Mouse (Mus musculus) heart, embryonic 15.5 days (tissue): Measurements from ENCODE around the gene Slc44a4. TPM values are rescaled to one million over a fixed set of nuclear protein-coding genes. Genes with fewer than 3 reads are reported as not detected.
"Not testable (repeated sequence)": the region's sequence is repeated elsewhere in the genome, so short reads cannot be mapped to it uniquely, and the experiment has no call there.

Experiments
- ATAC-seq: fragments of 200-750 bp; cut with Nextera tagmentation; replicated peaks from 2 replicates; pipeline ENCODE4 v1.8.0; 2017; ENCODE audit warnings: low read depth, moderate TSS enrichment; ENCODE audit not compliant: insufficient number of reproducible peaks, insufficient read depth, low FRiP score
- H3K27ac ChIP-seq: fragments of 300-500 bp; sonication (generic); 2 replicates; pipeline ENCODE4 v1.5.1; 2015; ENCODE audit warnings: mild to moderate bottlenecking, inconsistent platforms
- H3K27me3 ChIP-seq: fragments of 300-500 bp; sonication (generic); 2 replicates; pipeline ENCODE4 v1.6.1; 2015; ENCODE audit warnings: inconsistent platforms
- H3K36me3 ChIP-seq: fragments of 300-500 bp; sonication (generic); 2 replicates; pipeline ENCODE4 v1.6.1; 2015; ENCODE audit warnings: mild to moderate bottlenecking, inconsistent platforms
- H3K4me1 ChIP-seq: fragments of 300-500 bp; sonication (generic); replicated peaks from 2 replicates; pipeline ENCODE4 v1.6.1; 2015; ENCODE audit warnings: inconsistent platforms
- H3K4me2 ChIP-seq: fragments of 300-500 bp; sonication (generic); 2 replicates; pipeline ENCODE4 v1.6.1; 2015; ENCODE audit warnings: inconsistent platforms, mild to moderate bottlenecking, moderate library complexity
- H3K4me3 ChIP-seq: fragments of 300-500 bp; sonication (generic); 2 replicates; pipeline ENCODE4 v1.5.1; 2015; ENCODE audit warnings: mild to moderate bottlenecking, inconsistent platforms
- H3K9ac ChIP-seq: fragments of 300-500 bp; sonication (generic); 2 replicates; pipeline ENCODE4 v1.6.1; 2015; ENCODE audit warnings: mild to moderate bottlenecking, inconsistent platforms
- H3K9me3 ChIP-seq: fragments of 300-500 bp; sonication (generic); replicated peaks from 2 replicates; pipeline ENCODE4 v1.6.1; 2016; ENCODE audit warnings: inconsistent platforms
- WGBS: fragments of 180-500 bp; shearing (Covaris S2); methylation state at CpG from one replicate; pipeline ENCODE4 v1.1.7; 2015; ENCODE audit warnings: mixed read lengths; 5-methylcytosine and 5-hydroxymethylcytosine counted together
- polyA plus RNA-seq: library from polyadenylated mRNA; unstranded; fragments of >200 nt; fragmentation: Nextera tagmentation; extraction: Ambion mirVana; gene quantifications from 2 replicates; pipeline ENCODE4 v1.2.1, GENCODE M21; 2015

Gene Slc44a4
- polyA plus RNA-seq, 1 experiment from 2014 or later = 0.08 TPM

DNA sequence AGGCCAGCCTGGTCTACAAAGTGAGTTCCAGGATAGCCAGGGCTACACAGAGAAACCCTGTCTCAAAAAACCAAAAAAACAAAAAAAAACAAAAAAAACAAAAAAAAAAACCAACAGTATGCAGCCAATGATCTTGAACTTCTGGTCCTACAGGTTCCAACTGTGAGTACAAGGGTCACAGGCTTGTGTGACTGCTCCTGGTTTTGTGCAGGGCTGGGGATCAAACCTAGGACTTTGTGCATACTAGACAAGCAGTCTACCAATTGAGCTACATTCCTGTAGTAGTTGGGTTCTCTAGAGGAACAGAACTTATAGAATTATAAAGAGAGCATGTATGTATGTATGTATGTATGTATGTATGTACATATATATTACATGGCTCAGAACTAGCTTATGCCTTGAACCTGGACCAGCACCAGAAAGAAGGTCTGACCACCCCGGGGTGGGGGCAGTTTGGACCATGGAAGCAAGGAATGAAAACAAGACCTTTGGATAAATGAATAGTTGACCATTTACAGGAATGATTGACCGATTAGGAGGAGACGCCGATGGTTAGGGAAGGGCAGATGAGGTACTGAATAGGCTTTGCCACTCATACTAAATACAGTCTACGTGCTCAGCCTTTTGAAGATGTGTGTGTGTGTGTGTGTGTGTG is 32.3 kb downstream of the Slc44a4 start:
- ATAC-seq = no peak
- Histone ChIP-seq H3K27ac (no peak overlapping the region), H3K4me1 (peaks cover 21% of the 10 kb centered on the region), H3K36me3 (peaks cover 16% of the 10 kb centered on the region), H3K9ac (no peak overlapping the region), H3K9me3 (no peaks in the 10 kb centered on the region), H3K27me3 (no peaks in the 10 kb centered on the region), H3K4me3 (no peak overlapping the region), H3K4me2 (no peak overlapping the region)
- WGBS = 89% methylated on average over 5 of the region's 5 CpGs

DNA sequence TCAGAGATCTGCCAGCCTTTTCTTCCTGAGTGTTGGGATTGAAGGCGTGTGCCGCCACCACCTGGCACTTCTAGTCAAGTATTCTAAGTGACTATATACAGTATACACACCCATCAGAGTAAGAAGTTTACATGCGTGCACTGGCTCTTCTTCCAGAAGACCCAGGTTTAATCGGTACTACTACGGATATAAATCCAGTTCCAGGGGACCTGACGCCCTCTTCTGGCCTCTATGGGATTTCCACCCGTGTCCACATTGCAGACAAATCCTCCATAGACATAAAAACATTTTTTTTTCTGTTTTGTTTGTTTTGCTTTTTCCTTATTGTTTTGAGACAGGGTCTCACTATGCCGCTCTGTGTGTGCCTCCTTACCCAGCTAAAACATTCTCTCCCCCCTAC is 33.3 kb downstream of the Slc44a4 start:
- no peaks in the 10 kb centered on the region for H3K27me3 ChIP-seq
- H3K9ac ChIP-seq = no peak overlapping the region
- no peaks in the 10 kb centered on the region for H3K9me3 ChIP-seq
- no peak overlapping the region for H3K27ac ChIP-seq
- H3K4me3 ChIP-seq = no peak overlapping the region
- H3K4me2 ChIP-seq = no peak overlapping the region
- peaks cover 18% of the 10 kb centered on the region for H3K4me1 ChIP-seq
- H3K36me3 ChIP-seq = peaks cover 16% of the 10 kb centered on the region
- WGBS = 25% methylated on average over 8 of the region's 8 CpGs
- ATAC-seq = no peak

DNA sequence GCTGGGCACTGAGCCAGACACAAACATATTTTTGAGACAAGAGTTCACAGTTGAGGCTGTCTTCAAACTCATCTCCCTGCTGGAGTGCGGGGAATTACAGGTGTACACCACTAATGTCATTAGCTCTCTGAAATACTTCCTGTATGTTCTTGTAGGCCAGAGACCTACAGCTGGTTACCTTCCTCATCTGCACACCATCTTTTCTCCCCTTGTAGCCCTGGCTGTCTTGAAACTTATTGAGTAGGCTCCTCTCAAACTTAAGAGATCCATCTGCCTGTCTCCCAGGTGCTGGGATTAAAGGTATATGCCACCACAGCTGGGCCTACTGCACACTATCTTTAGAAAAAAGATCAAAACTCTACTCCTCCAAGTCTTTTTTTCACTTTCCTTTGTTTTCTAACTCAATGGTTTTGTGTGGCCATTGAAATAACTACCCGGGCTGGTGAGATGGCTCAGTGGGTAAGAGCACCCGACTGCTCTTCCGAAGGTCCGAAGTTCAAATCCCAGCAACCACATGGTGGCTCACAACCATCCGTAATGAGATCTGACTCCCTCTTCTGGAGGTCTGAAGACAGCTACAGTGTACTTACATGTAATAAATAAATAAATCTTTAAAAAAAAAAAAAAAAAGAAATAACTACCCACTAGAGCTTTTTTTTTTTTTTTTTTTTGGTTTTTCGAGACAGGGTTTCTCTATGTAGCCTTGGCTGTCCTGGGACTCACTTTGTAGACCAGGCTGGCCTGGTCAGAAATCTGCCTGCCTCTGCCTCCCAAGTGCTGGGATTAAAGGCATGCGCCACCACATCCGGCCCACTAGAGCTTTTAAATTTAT is 34.7 kb downstream of the Slc44a4 start:
- H3K4me2 ChIP-seq, H3K9me3 ChIP-seq, H3K9ac ChIP-seq, ATAC-seq, H3K4me3 ChIP-seq, H3K27me3 ChIP-seq, H3K27ac ChIP-seq: not testable (repeated sequence)
- peaks cover 16% of the 10 kb centered on the region for H3K36me3 ChIP-seq
- WGBS = 59% methylated on average over 9 of the region's 9 CpGs
- H3K4me1 ChIP-seq = peaks cover 18% of the 10 kb centered on the region

DNA sequence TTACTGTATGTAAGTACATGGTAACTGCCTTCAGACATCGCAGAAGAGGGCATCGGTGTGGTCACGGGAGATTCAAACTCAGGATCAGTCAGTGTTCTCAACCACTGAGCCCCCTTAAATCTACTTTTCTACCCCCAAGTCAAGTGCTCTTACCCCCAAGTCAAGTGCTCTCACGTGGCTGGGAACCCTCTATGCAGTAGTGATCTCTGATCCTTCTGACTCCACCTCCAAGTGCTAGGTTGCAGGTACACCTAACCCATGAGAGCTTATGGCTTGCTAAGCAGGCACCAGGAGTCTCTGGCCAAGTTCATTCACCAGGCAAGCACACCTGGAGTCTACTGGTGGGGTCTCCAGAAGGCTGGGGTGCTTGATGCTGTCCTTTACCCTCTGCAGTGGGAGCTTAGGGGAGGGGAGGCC is 35.3 kb downstream of the Slc44a4 start:
- ATAC-seq = no peak
- H3K27ac ChIP-seq = no peak overlapping the region; the same call in 1 of the 2 replicates
- H3K36me3 ChIP-seq = peaks cover 16% of the 10 kb centered on the region
- H3K4me1 ChIP-seq = peaks cover 14% of the 10 kb centered on the region
- no peaks in the 10 kb centered on the region for H3K9me3 ChIP-seq
- H3K27me3 ChIP-seq = no peaks in the 10 kb centered on the region
- no peak overlapping the region for H3K4me3 ChIP-seq
- WGBS = 50% methylated on average over 4 of the region's 4 CpGs
- H3K4me2 ChIP-seq = no peak overlapping the region
- no peak overlapping the region for H3K9ac ChIP-seq

DNA sequence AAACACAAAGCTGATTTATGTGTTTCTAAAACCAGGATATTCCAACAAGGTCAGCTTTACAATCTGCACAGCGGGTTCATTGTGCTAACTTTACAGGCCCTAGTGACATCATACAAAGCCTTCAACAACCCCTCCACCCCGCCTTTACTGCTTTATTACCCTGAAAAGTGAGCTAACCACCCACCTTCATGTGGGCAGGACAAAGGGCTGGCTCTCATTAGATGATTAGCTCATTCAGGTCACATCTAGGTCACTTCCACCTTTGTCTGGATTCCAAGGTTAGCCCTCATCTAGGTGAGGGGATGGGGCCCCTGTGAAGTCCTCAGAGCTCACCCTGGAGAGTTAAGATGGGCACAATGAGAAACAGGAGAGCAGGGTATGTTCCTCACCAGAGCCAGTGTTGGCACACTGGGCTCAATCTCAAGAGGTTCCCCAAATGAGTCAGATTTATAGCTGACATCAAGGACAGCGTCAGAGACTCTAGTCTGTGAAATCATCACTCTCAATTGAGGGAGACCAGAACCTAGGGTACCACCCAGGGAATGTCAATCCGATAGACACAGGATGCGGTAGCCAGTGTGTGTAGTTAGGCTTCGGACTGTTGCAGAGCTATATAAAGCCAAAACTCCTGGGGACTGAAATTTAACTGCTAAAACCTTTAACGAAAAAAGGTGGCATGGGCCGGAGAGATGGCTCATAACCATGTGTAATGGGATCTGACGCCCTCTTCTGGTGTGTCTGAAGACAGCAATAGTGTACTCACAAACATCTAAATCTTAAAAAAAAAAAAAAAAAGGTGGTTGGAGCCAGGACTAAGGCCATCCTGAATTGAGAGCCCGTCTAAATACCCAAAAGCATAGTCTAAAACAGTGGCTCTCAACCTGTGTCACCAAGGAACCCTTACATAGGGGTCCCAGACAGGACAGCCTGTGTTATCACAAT is 36.5 kb downstream of the Slc44a4 start:
- Histone ChIP-seq H3K4me1 (peaks cover 14% of the 10 kb centered on the region), H3K9ac (peak overlapping the region; percentile 98), H3K4me2 (peak overlapping the region; percentile 79), H3K9me3 (no peaks in the 10 kb centered on the region), H3K27ac (peak overlapping the region; percentile 88), H3K36me3 (peaks cover 16% of the 10 kb centered on the region), H3K27me3 (no peaks in the 10 kb centered on the region), H3K4me3 (peak overlapping the region; percentile 99)
- WGBS = 32% methylated on average over 10 of the region's 10 CpGs
- ATAC-seq = no peak

DNA sequence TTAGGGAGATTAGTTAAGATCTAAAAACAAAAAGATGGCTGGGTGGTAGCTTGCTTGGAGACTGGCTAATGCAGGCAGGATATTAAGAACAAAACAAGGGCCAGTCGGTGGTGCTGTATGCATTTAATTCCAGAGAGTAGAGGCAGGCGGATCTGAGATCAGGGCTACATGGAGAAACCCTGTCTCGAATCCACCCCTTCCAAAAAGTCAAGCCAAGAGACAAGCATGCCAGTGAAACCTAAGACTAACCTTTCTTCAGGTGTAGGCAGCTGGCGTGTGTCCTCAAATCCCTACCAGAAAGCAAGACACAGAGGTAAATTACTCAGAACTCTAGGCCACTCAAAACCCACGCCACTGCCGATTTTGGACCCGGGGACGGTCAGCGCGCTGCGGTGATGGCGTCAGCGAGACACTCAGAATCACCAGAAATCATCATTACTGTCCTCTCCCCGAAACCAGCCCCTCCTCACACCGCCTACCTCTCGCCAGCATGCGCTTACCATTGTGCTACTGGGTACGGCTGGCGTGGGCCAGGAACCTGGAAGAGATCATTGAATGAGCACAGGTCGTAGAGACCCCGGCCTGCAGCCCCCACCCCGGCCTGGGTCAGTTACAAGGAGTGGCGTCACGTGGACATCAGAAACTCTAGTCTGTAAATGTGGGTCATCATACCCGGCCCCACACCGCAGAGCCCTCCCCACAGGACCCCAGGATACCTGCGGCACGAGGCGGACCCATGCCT is 37.5 kb downstream of the Slc44a4 start:
- H3K9ac ChIP-seq = peak overlapping the region; percentile 98
- H3K36me3 ChIP-seq = peaks cover 16% of the 10 kb centered on the region
- H3K4me2 ChIP-seq = peak overlapping the region; percentile 79
- ATAC-seq = peak; percentile 40
- no peaks in the 10 kb centered on the region for H3K9me3 ChIP-seq
- peak overlapping the region; percentile 99 for H3K4me3 ChIP-seq
- WGBS = under 1% methylated on average over 29 of the region's 29 CpGs
- H3K27ac ChIP-seq = peak overlapping the region; percentile 88
- H3K4me1 ChIP-seq = peaks cover 14% of the 10 kb centered on the region
- peaks cover 2% of the 10 kb centered on the region for H3K27me3 ChIP-seq

DNA sequence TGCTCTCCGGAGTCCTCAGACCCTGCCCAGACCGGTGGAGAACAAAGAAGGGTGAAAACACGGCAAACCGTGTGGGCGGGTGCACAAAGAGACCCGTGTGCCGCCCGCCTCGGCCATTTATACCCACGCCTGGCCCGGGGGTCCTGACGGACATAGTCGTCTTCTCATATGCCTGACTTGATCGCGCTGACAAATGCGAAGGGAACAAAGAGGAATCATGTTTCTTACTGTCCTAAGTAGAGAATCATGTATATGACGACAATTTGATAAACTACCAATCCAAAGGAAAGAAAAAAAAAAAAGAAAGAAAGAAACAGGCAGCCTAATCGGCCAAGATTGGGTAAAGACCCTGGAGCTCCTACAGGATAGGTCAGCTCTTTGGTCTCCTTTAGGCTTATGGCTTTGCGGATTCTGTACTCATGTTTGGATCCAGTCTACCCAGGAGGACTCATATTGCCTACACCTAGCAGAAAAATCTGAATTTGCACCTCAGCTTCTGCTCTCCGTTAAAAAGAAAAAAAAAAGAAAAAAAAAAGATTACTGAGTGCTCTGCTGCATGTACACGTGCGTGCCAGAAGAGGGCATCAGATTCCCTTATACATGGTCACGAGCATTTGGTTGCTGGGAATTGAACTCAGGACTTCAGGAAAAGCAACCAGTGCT is 38.2 kb downstream of the Slc44a4 start:
- peaks cover 16% of the 10 kb centered on the region for H3K36me3 ChIP-seq
- H3K4me2 ChIP-seq = peak overlapping the region; percentile 79
- no peaks in the 10 kb centered on the region for H3K9me3 ChIP-seq
- WGBS = under 1% methylated on average over 23 of the region's 23 CpGs
- H3K4me1 ChIP-seq = peaks cover 14% of the 10 kb centered on the region
- peaks cover 5% of the 10 kb centered on the region for H3K27me3 ChIP-seq
- H3K9ac ChIP-seq = peak overlapping the region; percentile 98
- ATAC-seq = peak; percentile 75
- peak overlapping the region; percentile 99 for H3K4me3 ChIP-seq
- peak overlapping the region; percentile 88 for H3K27ac ChIP-seq

DNA sequence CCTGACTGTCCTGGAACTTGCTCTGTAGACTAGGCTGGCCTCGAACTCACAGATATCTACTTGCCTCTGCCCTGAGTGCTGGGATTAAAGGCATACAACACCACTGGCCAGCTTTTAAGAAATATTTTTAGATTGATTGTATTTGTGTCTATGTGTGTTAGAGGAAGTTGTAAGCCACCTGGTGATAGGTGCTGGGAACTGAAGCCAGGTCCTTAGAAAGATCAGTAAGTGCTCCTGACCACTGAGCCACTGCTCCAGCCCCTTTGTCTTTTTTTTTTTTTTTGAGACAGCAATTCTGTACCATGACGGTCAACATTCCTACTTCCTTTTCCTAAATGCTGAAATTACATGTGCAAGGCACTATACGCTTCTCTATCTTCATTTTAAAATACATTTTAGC is 39.0 kb downstream of the Slc44a4 start:
- peaks cover 5% of the 10 kb centered on the region for H3K27me3 ChIP-seq
- no peak overlapping the region for H3K9ac ChIP-seq
- H3K9me3 ChIP-seq = no peaks in the 10 kb centered on the region
- WGBS = 90% methylated on average over 3 of the region's 3 CpGs
- no peak overlapping the region for H3K4me2 ChIP-seq
- ATAC-seq = no peak
- no peak overlapping the region for H3K4me3 ChIP-seq
- no peak overlapping the region; the same call in 1 of the 2 replicates for H3K27ac ChIP-seq
- H3K36me3 ChIP-seq = peaks cover 16% of the 10 kb centered on the region
- peaks cover 14% of the 10 kb centered on the region for H3K4me1 ChIP-seq

DNA sequence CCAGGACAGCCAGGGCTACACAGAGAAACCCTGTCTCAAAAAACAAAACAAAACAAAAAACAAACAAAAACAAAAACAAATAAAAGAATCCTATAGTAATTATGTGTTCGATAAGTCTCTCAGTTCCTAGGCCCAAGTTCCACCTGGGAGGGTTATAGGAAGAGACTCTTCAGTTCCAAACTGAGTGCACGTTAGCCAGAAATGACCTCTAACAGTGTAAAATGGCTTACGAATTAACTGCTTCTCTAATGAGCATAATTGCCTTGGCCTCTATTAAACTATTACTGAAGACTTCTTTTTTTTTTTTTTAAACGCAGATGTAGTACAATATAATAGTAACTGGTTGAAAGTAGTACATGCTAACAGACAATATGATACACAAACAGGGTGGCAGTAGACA is 39.6 kb downstream of the Slc44a4 start:
- Histone ChIP-seq H3K27ac (no peak overlapping the region), H3K4me2 (no peak overlapping the region), H3K27me3 (peaks cover 5% of the 10 kb centered on the region), H3K9me3 (no peaks in the 10 kb centered on the region), H3K9ac (no peak overlapping the region), H3K36me3 (peaks cover 16% of the 10 kb centered on the region), H3K4me1 (peaks cover 14% of the 10 kb centered on the region), H3K4me3 (no peak overlapping the region)
- 90% methylated on average over 4 of the region's 4 CpGs for WGBS
- no peak for ATAC-seq

DNA sequence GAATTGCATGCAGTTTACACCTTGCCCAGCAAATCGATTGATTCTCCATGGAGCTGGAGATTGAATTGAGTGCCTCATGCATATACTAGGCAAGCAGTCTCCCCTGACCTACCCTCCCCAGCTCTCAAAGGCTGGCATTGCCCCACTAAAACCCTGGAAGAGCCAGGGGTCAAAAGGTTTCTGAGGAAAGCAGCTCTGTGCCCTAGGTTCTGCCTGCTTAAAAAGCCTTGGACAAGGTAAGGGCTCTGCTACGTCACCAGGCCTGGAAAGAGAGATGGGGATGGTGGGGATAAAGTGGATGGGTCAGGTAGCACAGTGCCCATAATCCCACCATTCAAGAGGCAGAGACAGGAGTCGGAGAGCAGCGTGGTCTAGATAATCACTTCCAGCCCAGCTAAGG is 40.6 kb downstream of the Slc44a4 start:
- H3K27ac ChIP-seq = no peak overlapping the region
- no peak overlapping the region for H3K9ac ChIP-seq
- H3K4me3 ChIP-seq = no peak overlapping the region
- peaks cover 15% of the 10 kb centered on the region for H3K4me1 ChIP-seq
- H3K4me2 ChIP-seq = no peak overlapping the region
- no peaks in the 10 kb centered on the region for H3K9me3 ChIP-seq
- peaks cover 11% of the 10 kb centered on the region for H3K36me3 ChIP-seq
- no peak for ATAC-seq
- WGBS = 78% methylated on average over 4 of the region's 4 CpGs
- H3K27me3 ChIP-seq = peaks cover 5% of the 10 kb centered on the region
